Mouse (Mus musculus) G1E (cell line): Measurements from ENCODE around the gene Med6.

Experiments
- CTCF ChIP-seq: IDR thresholded peaks from 2 replicates; pipeline ENCODE4 v1.5.1; 2012; ENCODE audit warnings: low read depth, low read length, inconsistent platforms, mixed read lengths
- GATA1 ChIP-seq: IDR thresholded peaks from 2 replicates; pipeline ENCODE4 v1.6.1; 2012; ENCODE audit warnings: borderline replicate concordance, low read length, inconsistent platforms, mixed read lengths

DNA sequence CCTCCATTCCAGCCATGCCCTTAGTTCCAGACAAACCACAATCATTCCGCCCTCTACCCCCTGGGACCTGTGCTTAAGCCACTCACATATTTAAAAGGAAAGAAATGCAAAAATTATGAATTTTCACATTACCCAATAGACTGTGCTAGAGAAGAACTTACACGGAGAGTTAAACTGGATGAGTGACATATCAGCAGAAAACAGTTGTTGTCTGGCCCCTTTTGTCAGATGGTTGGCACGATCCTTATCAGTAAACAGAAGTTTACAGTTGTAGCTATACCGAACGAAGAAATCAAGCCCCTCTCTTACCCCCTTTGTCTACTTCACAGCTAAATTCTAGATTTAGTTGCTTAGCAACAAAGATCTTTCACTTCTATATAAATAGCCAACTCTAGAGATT is 26.9 kb downstream of the Med6 start:
- TF ChIP-seq CTCF (no peak), GATA1 (no peak)
